Mouse (Mus musculus): ENCODE results near the gene Myl3. TPM values are rescaled to one million over a fixed set of nuclear protein-coding genes. Genes with fewer than 3 reads are reported as not detected.
A peak's percentile ranks its signal among the peaks of the same experiment; 100 is the strongest.

Gene Myl3
- polyA plus RNA-seq, 1 experiment from 2014 or later = 0.56 TPM

DNA sequence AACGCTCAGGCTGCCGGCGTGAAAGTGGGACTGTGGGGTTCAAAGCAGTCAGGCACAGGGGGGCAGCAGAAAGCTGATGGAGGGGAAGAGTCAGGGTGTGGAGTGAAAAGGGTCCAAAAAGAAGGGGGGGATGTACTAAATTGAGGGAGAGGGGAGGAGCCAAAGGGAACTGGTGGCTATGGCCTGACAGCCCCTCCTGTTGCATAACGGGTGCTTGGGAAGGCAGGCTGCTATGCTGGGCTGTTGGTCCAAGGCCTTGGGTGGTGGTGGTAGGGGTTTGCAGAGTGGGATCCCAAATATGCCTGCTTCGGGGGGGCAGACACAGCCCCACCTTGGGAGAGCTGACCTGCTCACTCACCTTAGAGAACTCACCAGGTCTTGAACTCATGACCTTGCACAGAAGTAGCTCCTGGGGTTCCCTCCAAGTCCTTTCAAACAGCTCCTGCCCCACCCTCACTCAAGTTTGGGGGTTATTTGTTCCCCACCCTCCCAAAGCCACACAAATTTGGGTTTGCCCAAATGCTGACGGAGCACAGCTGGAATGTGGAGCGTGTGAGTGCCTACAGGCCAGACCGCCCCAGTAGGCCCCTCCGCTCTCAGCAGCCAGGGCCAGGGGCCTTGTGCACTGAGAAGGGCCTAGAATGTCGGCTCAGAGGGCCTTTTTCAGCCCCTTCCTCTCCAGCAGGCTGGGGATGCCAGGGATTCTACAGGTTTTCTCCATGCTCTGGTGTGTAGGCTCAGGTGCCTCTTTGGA lies 33.8 kb downstream of the Myl3 start:
- Histone ChIP-seq H3K36me3 (replicated peaks) (no peaks in the 10 kb centered on the region), H3K27ac (no peak overlapping the region), H3K4me3 (no peak overlapping the region), H3K27me3 (replicated peaks) (no peaks in the 10 kb centered on the region; the same call in 1 of the 2 replicates), H3K4me2 (no peak overlapping the region), H3K4me1 (peaks cover 1% of the 10 kb centered on the region), H3K9me3 (no peaks in the 10 kb centered on the region), H3K9ac (no peak overlapping the region)
- WGBS = 81% methylated on average over 10 of the region's 10 CpGs
- ATAC-seq (replicated peaks) = no peak

DNA sequence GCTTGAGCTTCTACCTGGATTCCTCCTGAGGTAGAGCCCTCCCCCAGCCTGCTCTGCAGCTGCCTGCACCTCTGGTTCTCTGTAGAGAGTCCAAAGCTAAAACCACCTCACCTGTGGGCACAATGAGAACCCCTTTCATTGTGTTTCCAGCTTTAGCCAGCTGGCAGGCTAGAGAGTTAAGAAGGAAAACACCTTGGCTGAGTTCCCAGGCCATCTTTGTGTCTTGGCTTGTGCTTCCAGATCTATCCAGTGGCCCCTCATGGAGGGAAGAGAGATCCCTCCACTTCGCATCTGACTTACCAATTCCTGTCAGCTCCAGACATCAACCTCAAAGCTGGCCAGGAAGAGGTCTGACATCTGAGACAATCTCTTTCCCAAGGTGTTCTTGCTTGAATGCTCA lies 36.4 kb downstream of the Myl3 start:
- H3K27me3 ChIP-seq (replicated peaks) = no peaks in the 10 kb centered on the region; the same call in 1 of the 2 replicates
- 92% methylated on average over 1 of the region's 1 CpGs for WGBS
- H3K27ac ChIP-seq = no peak overlapping the region
- no peaks in the 10 kb centered on the region for H3K36me3 ChIP-seq (replicated peaks)
- H3K9me3 ChIP-seq = no peaks in the 10 kb centered on the region
- no peak overlapping the region for H3K4me3 ChIP-seq
- H3K4me1 ChIP-seq = peaks cover 14% of the 10 kb centered on the region
- H3K4me2 ChIP-seq = no peak overlapping the region
- no peak for ATAC-seq (replicated peaks)
- H3K9ac ChIP-seq = no peak overlapping the region

DNA sequence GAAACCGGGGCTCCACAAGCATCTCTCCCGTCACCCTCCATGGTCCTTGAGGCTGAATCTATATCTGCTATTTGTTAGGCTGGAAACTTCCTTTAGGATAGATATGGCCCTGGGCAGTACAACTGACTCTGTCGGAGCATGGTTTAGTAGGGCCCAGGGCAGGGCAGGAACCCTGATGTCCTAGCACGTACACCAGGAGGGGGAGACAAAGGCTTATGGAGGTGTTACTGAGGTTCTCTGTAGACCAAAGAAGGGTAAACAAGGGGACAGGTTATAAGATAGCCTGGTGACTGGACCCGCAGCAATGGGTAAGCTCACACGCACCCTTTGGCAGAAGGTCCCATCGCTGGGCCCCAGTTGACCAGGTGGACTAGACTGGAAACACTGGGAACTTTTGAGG lies 36.9 kb downstream of the Myl3 start:
- H3K9me3 ChIP-seq = no peaks in the 10 kb centered on the region
- no peak for ATAC-seq (replicated peaks)
- no peaks in the 10 kb centered on the region for H3K36me3 ChIP-seq (replicated peaks)
- no peak overlapping the region for H3K9ac ChIP-seq
- WGBS = 86% methylated on average over 7 of the region's 7 CpGs
- H3K4me1 ChIP-seq = peaks cover 14% of the 10 kb centered on the region
- no peak overlapping the region for H3K4me2 ChIP-seq
- no peak overlapping the region for H3K4me3 ChIP-seq
- H3K27ac ChIP-seq = no peak overlapping the region
- no peaks in the 10 kb centered on the region; the same call in 1 of the 2 replicates for H3K27me3 ChIP-seq (replicated peaks)

DNA sequence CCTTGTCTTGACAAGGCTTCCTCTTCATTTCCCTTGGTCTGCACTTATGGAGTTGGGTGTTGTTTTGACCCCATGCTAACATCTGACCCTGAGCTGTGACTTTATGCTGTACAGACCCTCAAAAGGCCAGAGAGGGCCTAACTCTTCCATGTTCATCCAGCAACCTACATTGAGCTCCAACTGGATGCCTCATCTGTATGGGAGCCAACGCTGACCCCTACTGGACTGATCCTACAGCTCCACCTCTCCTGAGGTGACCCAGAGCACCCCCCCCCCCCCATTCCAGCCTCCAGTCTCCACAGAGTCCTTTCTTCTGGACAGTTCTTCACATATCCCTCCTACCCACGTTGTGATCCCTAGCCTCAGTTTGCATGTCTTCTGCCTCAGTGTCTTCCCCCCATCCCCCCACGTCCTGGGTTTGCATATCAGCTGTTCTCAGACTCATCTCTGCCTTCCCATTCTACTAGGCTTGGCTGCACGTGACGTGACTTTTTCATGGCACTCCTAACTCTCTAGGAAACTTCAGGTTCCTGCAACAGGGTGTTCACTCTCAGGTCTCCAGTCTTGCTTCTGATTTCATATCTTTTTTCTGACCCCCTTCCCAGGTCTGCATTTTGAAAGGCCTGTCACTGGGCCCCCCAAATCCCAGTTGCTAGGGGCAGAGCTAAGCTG lies 37.7 kb downstream of the Myl3 start:
- H3K27me3 ChIP-seq (replicated peaks) = no peaks in the 10 kb centered on the region; the same call in 1 of the 2 replicates
- ATAC-seq (replicated peaks) = no peak
- no peaks in the 10 kb centered on the region for H3K36me3 ChIP-seq (replicated peaks)
- no peak overlapping the region for H3K4me2 ChIP-seq
- no peak overlapping the region for H3K27ac ChIP-seq
- WGBS = 59% methylated on average over 5 of the region's 5 CpGs
- H3K9me3 ChIP-seq = no peaks in the 10 kb centered on the region
- no peak overlapping the region for H3K9ac ChIP-seq
- no peak overlapping the region for H3K4me3 ChIP-seq
- H3K4me1 ChIP-seq = peaks cover 14% of the 10 kb centered on the region

DNA sequence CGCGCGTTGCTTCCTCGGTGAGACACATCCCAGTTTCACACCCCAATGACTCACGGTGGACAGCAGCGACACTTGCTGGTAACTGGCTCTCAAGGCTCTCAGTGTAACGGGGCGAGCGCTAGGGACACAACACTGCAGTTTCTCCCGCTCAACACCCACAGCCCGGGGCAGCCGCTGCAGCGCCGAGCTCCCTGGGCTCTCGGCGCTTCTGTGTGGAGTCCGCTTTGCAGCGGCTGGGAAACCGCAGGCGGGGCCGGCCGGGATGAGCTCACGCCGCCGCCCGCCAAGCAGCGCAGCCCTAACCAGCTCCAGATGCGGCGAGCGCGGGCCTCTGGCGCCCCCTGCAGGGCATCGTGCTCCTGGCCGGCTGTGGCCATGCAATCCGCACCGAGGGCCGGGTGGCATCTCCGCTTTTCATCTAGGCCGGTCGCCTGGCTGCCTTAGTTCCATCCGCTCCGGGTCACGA lies 39.6 kb downstream of the Myl3 start:
- Histone ChIP-seq H3K9ac (peak overlapping the region; percentile 66), H3K4me3 (peak overlapping the region; percentile 56), H3K27me3 (replicated peaks) (no peaks in the 10 kb centered on the region; the same call in 1 of the 2 replicates), H3K4me1 (peaks cover 14% of the 10 kb centered on the region), H3K9me3 (no peaks in the 10 kb centered on the region), H3K36me3 (replicated peaks) (no peaks in the 10 kb centered on the region), H3K27ac (peak overlapping the region; percentile 85), H3K4me2 (peak overlapping the region; percentile 70)
- peak; percentile 96 for ATAC-seq (replicated peaks)
- WGBS = 0% methylated on average over 43 of the region's 43 CpGs

DNA sequence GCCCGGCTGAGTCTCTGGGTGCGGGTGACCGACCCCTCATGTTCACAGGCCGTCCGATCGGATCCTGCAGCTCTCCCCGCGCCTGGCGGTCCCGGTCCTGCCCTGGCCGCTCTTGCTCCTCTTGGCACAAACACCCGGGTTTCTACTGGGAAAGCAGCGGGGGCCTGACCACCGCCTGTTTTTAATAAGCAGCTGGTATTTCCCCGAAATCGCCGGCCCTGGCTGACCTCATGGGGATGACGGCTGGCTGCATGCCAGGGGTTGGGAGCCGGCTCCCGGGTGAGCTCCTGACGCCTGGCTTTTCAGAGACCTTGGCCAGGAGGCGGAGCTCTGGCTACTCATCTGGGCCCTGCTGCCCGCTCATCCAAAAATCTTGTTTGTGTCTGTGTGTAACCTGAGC lies 40.1 kb downstream of the Myl3 start:
- peak; percentile 76 for ATAC-seq (replicated peaks)
- Histone ChIP-seq H3K9me3 (no peaks in the 10 kb centered on the region), H3K4me2 (peak overlapping the region; percentile 70), H3K27ac (peak overlapping the region; percentile 85), H3K36me3 (replicated peaks) (no peaks in the 10 kb centered on the region), H3K27me3 (replicated peaks) (no peaks in the 10 kb centered on the region; the same call in 1 of the 2 replicates), H3K4me3 (peak overlapping the region; percentile 56), H3K9ac (peak overlapping the region; percentile 66), H3K4me1 (peaks cover 14% of the 10 kb centered on the region)
- WGBS = under 1% methylated on average over 23 of the region's 23 CpGs

DNA sequence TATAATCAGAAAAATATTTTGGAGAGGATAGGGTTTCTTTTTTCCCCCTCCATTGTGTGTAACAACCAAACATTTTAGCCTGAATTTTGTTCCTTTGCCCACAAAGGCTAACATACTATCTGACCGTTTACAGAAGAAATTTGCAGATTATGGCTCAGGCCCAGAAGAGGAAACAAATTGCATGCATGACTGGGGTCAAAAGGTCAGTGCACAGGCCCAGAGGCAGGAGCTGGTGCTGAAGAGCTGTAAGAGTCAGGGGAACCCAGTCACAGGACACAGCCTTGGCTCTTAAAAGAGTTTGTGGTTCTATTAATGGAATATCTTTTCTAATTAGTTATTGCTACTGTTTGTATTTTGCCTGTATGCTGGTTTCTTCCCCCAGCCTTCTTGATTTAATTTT lies 42.0 kb downstream of the Myl3 start:
- no peaks in the 10 kb centered on the region for H3K36me3 ChIP-seq (replicated peaks)
- H3K27ac ChIP-seq = no peak overlapping the region
- no peak overlapping the region for H3K4me2 ChIP-seq
- WGBS = 45% methylated on average over 1 of the region's 1 CpGs
- no peaks in the 10 kb centered on the region; the same call in 1 of the 2 replicates for H3K27me3 ChIP-seq (replicated peaks)
- H3K4me3 ChIP-seq = no peak overlapping the region
- no peaks in the 10 kb centered on the region for H3K9me3 ChIP-seq
- no peak for ATAC-seq (replicated peaks)
- H3K9ac ChIP-seq = no peak overlapping the region
- peaks cover 14% of the 10 kb centered on the region for H3K4me1 ChIP-seq

DNA sequence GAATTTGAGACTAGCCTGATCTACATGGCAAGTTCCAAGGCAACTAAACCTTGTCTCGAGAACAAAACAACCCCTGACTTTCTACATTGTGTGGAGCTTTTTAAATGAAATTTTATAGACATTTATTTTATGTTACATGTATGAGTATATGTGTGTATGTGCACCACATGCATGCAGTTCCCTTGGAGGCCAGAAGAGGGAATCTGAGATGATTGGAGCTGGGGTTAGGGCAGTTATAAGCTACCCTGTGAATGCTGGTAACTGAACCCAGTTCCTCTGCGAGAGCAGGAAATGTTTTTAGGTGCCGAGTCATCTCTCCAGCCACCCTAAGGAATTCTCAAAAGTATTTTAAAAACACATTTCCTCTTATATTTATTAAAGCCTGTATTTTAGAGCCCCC lies 46.5 kb downstream of the Myl3 start:
- Histone ChIP-seq H3K9me3 (no peaks in the 10 kb centered on the region), H3K4me1 (no peaks in the 10 kb centered on the region), H3K4me2 (no peak overlapping the region), H3K9ac (no peak overlapping the region), H3K36me3 (replicated peaks) (no peaks in the 10 kb centered on the region), H3K27me3 (replicated peaks) (no peaks in the 10 kb centered on the region), H3K27ac (no peak overlapping the region), H3K4me3 (no peak overlapping the region)
- ATAC-seq (replicated peaks) = no peak
- WGBS = 91% methylated on average over 3 of the region's 3 CpGs

DNA sequence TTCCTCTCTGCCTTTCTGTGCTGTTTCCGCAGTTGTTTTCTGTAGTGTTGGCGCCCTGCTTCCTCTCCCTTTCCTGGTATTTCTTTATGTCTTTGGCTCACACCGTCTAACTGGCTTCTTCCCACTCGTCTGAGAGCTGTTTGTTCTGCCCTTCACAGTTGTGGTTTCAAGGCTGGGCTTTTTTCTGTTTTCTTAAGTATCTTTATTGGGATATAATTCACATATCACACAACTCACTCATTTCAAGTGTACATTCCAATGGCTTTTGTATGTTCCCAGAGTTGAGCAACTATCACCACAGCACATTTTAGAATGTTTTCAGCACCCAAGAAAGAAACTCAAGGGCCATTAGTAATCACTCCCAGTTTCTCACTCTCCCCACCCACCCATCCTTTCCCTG lies 48.8 kb downstream of the Myl3 start:
- H3K9ac ChIP-seq = no peak overlapping the region
- H3K4me3 ChIP-seq = no peak overlapping the region
- no peak for ATAC-seq (replicated peaks)
- H3K27ac ChIP-seq = no peak overlapping the region
- no peak overlapping the region for H3K4me2 ChIP-seq
- H3K36me3 ChIP-seq (replicated peaks) = no peaks in the 10 kb centered on the region
- WGBS = 76% methylated on average over 4 of the region's 4 CpGs
- no peaks in the 10 kb centered on the region for H3K9me3 ChIP-seq
- no peaks in the 10 kb centered on the region for H3K27me3 ChIP-seq (replicated peaks)
- no peaks in the 10 kb centered on the region for H3K4me1 ChIP-seq

DNA sequence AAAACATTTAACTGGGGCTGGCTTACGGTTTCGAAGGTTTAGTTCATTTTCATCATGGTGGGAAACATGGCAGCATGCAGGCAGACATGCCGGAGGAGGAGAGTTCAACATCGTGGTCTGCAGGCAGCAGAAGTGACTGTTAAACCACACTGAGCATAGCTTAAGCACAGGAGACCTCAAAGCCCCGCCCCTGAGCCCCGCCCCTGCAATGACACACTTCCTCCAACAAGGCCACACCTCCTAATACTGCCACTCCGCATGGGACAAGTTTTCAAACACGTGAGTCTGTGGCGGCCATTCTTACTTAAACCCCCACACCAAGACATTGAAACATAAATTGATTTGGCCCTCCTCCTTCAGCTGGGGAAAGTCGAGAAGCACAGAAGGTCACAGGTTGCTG lies 55.4 kb downstream of the Myl3 start:
- no peaks in the 10 kb centered on the region for H3K36me3 ChIP-seq (replicated peaks)
- H3K4me1 ChIP-seq = no peaks in the 10 kb centered on the region
- no peak overlapping the region for H3K4me2 ChIP-seq
- ATAC-seq (replicated peaks) = no peak
- no peaks in the 10 kb centered on the region for H3K27me3 ChIP-seq (replicated peaks)
- no peak overlapping the region for H3K9ac ChIP-seq
- H3K4me3 ChIP-seq = no peak overlapping the region
- H3K9me3 ChIP-seq = no peaks in the 10 kb centered on the region
- H3K27ac ChIP-seq = no peak overlapping the region
- 87% methylated on average over 10 of the region's 10 CpGs for WGBS

DNA sequence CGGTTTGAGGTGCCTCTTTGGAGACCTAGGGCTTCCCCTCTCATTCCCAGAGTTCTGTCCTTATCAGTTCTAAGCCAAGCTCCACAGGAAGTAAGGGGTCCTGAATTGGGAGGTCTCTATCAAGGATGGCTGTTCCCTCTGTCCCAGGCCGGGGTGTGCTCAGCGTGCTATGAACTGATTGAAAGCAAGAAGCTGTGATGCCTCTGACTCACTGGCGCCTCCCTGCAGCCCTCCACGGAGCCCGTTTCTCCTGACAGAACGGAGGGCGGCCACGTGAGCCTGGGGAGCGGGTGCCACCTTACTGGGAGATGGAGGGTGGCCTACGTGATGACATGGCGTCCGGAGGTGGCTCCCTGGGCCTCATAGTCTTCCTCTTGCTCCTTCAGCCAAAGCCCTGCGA lies 56.2 kb downstream of the Myl3 start, which contains the start of gene Prss42:
Gene Prss42, plus strand, starts transcription at position 301 of the 400 bp plus-strand sequence.
- 94% methylated on average over 14 of the region's 14 CpGs for WGBS
- no peak for ATAC-seq (replicated peaks)

DNA sequence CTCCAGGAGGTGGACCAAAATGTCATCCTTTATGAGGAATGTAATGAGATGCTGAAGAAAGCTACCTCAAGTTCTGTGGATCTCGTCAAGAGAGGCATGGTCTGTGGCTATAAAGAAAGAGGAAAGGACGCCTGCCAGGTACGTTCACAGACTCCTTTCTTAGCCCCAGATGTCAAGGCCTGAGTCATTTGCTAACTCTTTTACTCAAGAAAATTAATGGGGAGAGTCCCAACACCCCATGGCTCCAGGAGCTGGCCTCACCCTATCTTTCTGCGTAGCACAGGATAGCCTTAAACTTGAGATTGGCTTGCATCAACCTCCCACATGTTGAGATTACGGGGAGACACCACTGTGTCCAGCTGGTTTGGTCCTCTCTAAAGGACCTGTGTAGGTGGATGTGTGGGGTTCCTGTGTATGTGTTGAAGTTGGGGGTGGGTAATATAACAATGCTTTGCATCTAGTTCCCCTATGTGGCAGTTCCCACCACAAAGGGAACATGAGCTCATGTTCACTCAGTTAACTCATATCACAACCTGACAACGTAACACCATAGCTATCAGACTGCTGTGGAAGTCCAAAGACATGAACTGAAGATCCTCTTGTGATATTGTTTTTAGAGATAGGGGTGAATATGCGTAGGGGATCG lies 59.3 kb downstream of the Myl3 start:
- ATAC-seq (replicated peaks) = no peak
- no peak overlapping the region for H3K9ac ChIP-seq
- H3K4me2 ChIP-seq = no peak overlapping the region
- H3K9me3 ChIP-seq = no peaks in the 10 kb centered on the region
- H3K27me3 ChIP-seq (replicated peaks) = no peaks in the 10 kb centered on the region
- no peak overlapping the region for H3K4me3 ChIP-seq
- H3K4me1 ChIP-seq = no peaks in the 10 kb centered on the region
- H3K36me3 ChIP-seq (replicated peaks) = no peaks in the 10 kb centered on the region
- 94% methylated on average over 8 of the region's 8 CpGs for WGBS
- H3K27ac ChIP-seq = no peak overlapping the region

More for the DNA sequence above, 56.2 kb downstream of the Myl3 start, which contains the start of gene Prss42:
- no peak within 1 kb of the TSS for H3K27ac ChIP-seq
- H3K4me1 ChIP-seq = no peaks in the 10 kb centered on the region
- H3K4me2 ChIP-seq = no peak within 1 kb of the TSS
- H3K4me3 ChIP-seq = no peak within 1 kb of the TSS
- H3K36me3 ChIP-seq (replicated peaks) = no peaks in the 10 kb centered on the region
- H3K9me3 ChIP-seq = no peaks in the 10 kb centered on the region
- H3K27me3 ChIP-seq (replicated peaks) = no peaks in the 10 kb centered on the region
- H3K9ac ChIP-seq = no peak within 1 kb of the TSS
